Mouse (Mus musculus) midbrain, embryonic 16.5 days (tissue): ENCODE results near the gene Sgca. TPM values are rescaled to one million over a fixed set of nuclear protein-coding genes. Genes with fewer than 3 reads are reported as not detected.

ENCODE experiments used
- ATAC-seq: fragments of 200-750 bp; cut with Nextera tagmentation; 2 replicates; pipeline ENCODE4 v1.8.0; 2017; ENCODE audit warnings: moderate TSS enrichment
- H3K27ac ChIP-seq: fragments of 300-500 bp; sonication (generic); 2 replicates; pipeline ENCODE4 v1.5.1; 2014; ENCODE audit warnings: mild to moderate bottlenecking, low read length, mixed read lengths
- H3K27me3 ChIP-seq: fragments of 300-500 bp; sonication (generic); 2 replicates; pipeline ENCODE4 v1.6.1; 2014; ENCODE audit warnings: low read depth, low read length, mixed read lengths; ENCODE audit not compliant: control insufficient read depth, insufficient read depth
- H3K36me3 ChIP-seq: fragments of 300-500 bp; sonication (generic); 2 replicates; pipeline ENCODE4 v1.6.1; 2014; ENCODE audit warnings: mild to moderate bottlenecking, low read length, moderate library complexity, mixed read lengths; ENCODE audit not compliant: control insufficient read depth, insufficient read depth
- H3K4me1 ChIP-seq: fragments of 300-500 bp; sonication (generic); 2 replicates; pipeline ENCODE4 v1.6.1; 2014; ENCODE audit warnings: mild to moderate bottlenecking, low read length, mixed read lengths; ENCODE audit not compliant: control insufficient read depth, insufficient read depth
- H3K4me2 ChIP-seq: fragments of 300-500 bp; sonication (generic); 2 replicates; pipeline ENCODE4 v1.6.1; 2014; ENCODE audit warnings: mild to moderate bottlenecking, low read length, mixed read lengths
- H3K4me3 ChIP-seq: fragments of 300-500 bp; sonication (generic); 2 replicates; pipeline ENCODE4 v1.5.1; 2014; ENCODE audit warnings: low read depth, mild to moderate bottlenecking, low read length, moderate library complexity, mixed read lengths
- H3K9ac ChIP-seq: fragments of 300-500 bp; sonication (generic); 2 replicates; pipeline ENCODE4 v1.6.1; 2014; ENCODE audit warnings: low read depth, low read length, mixed read lengths
- H3K9me3 ChIP-seq: fragments of 300-500 bp; sonication (generic); replicated peaks from 2 replicates; pipeline ENCODE4 v1.6.1; 2014; ENCODE audit warnings: mild to moderate bottlenecking, low read length, mixed read lengths; ENCODE audit not compliant: control insufficient read depth, poor library complexity, severe bottlenecking
- WGBS: fragments of 180-500 bp; shearing (Covaris S2); extraction: QIAGEN DNeasy Blood & Tissue Kit; methylation state at CpG from one replicate; pipeline ENCODE4 v1.1.7; 2014; 5-methylcytosine and 5-hydroxymethylcytosine counted together
- polyA plus RNA-seq: library from polyadenylated mRNA; unstranded; fragments of >200 nt; fragmentation: Nextera tagmentation; extraction: Ambion mirVana; gene quantifications from 2 replicates; pipeline ENCODE4 v1.2.1, GENCODE M21; 2015

Sgca gene
- polyA plus RNA-seq, 1 experiment from 2014 or later = 0.20 TPM

- Histone ChIP-seq H3K4me3 (peak overlapping the region; percentile 90), H3K9me3 (no peaks in the 10 kb centered on the region), H3K27ac (peak overlapping the region; percentile 96), H3K9ac (peak overlapping the region; percentile 91), H3K4me2 (peak overlapping the region; percentile 70), H3K4me1 (peaks cover 43% of the 10 kb centered on the region), H3K27me3 (no peaks in the 10 kb centered on the region), H3K36me3 (no peaks in the 10 kb centered on the region)
- WGBS = 40% methylated on average over 6 of the region's 6 CpGs
- no peak for ATAC-seq
Observed at GRCm38 (mm10) chr11:94990102-94990748, 14.1 kb upstream of the Sgca start.

- 0% methylated on average over 12 of the region's 12 CpGs for WGBS
- no peaks in the 10 kb centered on the region for H3K27me3 ChIP-seq
Observed at GRCm38 (mm10) chr11:94989562-94990017, 13.5 kb upstream of the Sgca start.

GRCm38 (mm10) chr11:94988780-94989561 is 12.8 kb upstream of the Sgca start:
- WGBS = 17% methylated on average over 10 of the region's 10 CpGs
- no peaks in the 10 kb centered on the region for H3K36me3 ChIP-seq
- peak overlapping the region; percentile 74 for H3K9ac ChIP-seq
- no peak for ATAC-seq
- H3K4me1 ChIP-seq = peaks cover 30% of the 10 kb centered on the region
- no peaks in the 10 kb centered on the region for H3K27me3 ChIP-seq
- H3K4me2 ChIP-seq = peak overlapping the region; percentile 70
- peak overlapping the region; percentile 90 for H3K4me3 ChIP-seq
- H3K9me3 ChIP-seq = no peaks in the 10 kb centered on the region
- H3K27ac ChIP-seq = peak overlapping the region; percentile 96

More at GRCm38 (mm10) chr11:94989562-94990017, 13.5 kb upstream of the Sgca start:
- Histone ChIP-seq H3K9me3 (no peaks in the 10 kb centered on the region), H3K4me1 (peaks cover 36% of the 10 kb centered on the region), H3K4me2 (peak overlapping the region; percentile 70), H3K27ac (peak overlapping the region; percentile 96), H3K9ac (peak overlapping the region; percentile 74), H3K4me3 (peak overlapping the region; percentile 90), H3K36me3 (no peaks in the 10 kb centered on the region)
- peak; percentile 60 for ATAC-seq

- Histone ChIP-seq H3K27me3 (no peaks in the 10 kb centered on the region), H3K9ac (no peak overlapping the region), H3K4me3 (no peak overlapping the region), H3K9me3 (no peaks in the 10 kb centered on the region), H3K4me1 (peaks cover 20% of the 10 kb centered on the region), H3K27ac (no peak overlapping the region), H3K36me3 (no peaks in the 10 kb centered on the region), H3K4me2 (no peak overlapping the region)
- no peak for ATAC-seq
- WGBS = 79% methylated on average over 8 of the region's 8 CpGs
Observed at GRCm38 (mm10) chr11:94987851-94988250, 11.7 kb upstream of the Sgca start.

- H3K4me2 ChIP-seq = no peak overlapping the region
- no peak overlapping the region for H3K27ac ChIP-seq
- 46% methylated on average over 6 of the region's 6 CpGs for WGBS
- ATAC-seq = no peak
- H3K9ac ChIP-seq = no peak overlapping the region
- no peaks in the 10 kb centered on the region for H3K36me3 ChIP-seq
- no peak overlapping the region for H3K4me3 ChIP-seq
- H3K9me3 ChIP-seq = no peaks in the 10 kb centered on the region
- no peaks in the 10 kb centered on the region for H3K27me3 ChIP-seq
- peaks cover 20% of the 10 kb centered on the region for H3K4me1 ChIP-seq
Observed at GRCm38 (mm10) chr11:94987341-94987740, 11.2 kb upstream of the Sgca start.

GRCm38 (mm10) chr11:94986435-94986834 is 10.3 kb upstream of the Sgca start:
- H3K27me3 ChIP-seq = no peaks in the 10 kb centered on the region
- no peak for ATAC-seq
- WGBS = 62% methylated on average over 2 of the region's 2 CpGs

GRCm38 (mm10) chr11:94985822-94986221 is 9.7 kb upstream of the Sgca start:
- no peak for ATAC-seq
- no peak overlapping the region for H3K9ac ChIP-seq
- no peaks in the 10 kb centered on the region for H3K9me3 ChIP-seq
- peaks cover 20% of the 10 kb centered on the region for H3K4me1 ChIP-seq
- no peak overlapping the region for H3K27ac ChIP-seq
- WGBS = 83% methylated on average over 5 of the region's 5 CpGs
- H3K36me3 ChIP-seq = no peaks in the 10 kb centered on the region
- no peak overlapping the region for H3K4me3 ChIP-seq
- no peak overlapping the region for H3K4me2 ChIP-seq
- H3K27me3 ChIP-seq = no peaks in the 10 kb centered on the region

More at GRCm38 (mm10) chr11:94986435-94986834, 10.3 kb upstream of the Sgca start:
- H3K4me2 ChIP-seq = no peak overlapping the region
- H3K9me3 ChIP-seq = no peaks in the 10 kb centered on the region
- peaks cover 20% of the 10 kb centered on the region for H3K4me1 ChIP-seq
- H3K4me3 ChIP-seq = no peak overlapping the region
- H3K27ac ChIP-seq = no peak overlapping the region
- H3K9ac ChIP-seq = no peak overlapping the region
- no peaks in the 10 kb centered on the region for H3K36me3 ChIP-seq

- Histone ChIP-seq H3K4me3 (no peak overlapping the region), H3K9me3 (no peaks in the 10 kb centered on the region), H3K36me3 (no peaks in the 10 kb centered on the region), H3K4me2 (no peak overlapping the region), H3K27ac (no peak overlapping the region), H3K9ac (no peak overlapping the region), H3K27me3 (no peaks in the 10 kb centered on the region), H3K4me1 (peaks cover 14% of the 10 kb centered on the region)
- no peak for ATAC-seq
- WGBS = 56% methylated on average over 1 of the region's 1 CpGs
Observed at GRCm38 (mm10) chr11:94985140-94985539, 9.0 kb upstream of the Sgca start.
